Mouse (Mus musculus): ENCODE data around the gene Rhoq.
A peak's percentile ranks its signal among the peaks of the same experiment; 100 is the strongest.

Gene Rhoq

DNA sequence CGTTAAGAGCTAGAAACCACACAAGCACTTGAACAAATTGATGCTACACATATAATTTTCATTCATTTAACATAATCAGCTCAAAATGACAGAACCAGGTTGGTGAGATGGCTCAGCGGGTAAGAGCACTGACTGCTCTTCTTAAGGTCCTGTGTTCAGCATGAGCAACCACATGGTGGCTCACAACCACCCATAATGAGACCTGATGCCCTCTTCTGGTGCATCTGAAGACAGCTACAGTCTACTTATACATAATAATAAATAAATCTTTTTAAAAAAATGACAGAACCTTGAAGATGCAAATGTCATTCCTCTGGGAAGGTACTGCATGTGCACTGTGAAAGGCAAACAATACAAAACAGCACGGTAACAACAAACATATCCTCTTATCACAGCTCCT is 46.1 kb downstream of the Rhoq start:
- DNase-seq (ENCODE audit: low read depth), result peak; percentile 25

DNA sequence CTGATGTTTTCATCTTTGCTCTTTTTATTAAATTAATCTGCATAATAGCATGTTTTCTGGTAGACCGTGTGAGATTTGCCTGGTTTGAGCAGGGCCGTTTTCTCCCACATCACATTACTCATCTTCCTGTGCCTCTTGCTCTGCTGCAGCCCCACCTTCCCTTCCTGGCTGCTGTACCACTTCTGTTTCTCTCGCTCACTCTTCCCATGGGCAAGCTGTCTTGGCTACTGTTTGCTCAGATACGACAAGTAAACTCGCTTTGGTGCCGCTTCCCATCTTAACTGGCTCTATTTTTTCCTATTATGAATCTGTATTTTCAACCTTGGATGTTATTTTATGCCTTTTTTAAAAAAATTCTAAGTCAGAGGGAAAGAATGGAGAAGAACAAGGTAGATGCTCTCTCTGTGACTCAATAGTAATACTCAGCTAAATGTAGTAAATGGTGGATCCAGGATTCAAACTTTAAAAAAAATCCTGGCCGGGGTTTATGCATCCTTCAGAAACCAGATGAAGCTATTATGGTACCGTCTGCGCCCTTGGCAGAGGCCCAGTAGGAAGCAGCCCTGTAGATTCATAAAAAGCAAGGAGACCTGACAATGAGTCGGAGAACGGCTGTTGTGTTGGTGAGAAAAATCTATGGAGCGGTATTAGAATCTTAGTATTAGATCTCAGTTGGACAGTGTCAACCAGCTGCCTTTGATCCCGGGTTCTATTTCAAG is 48.6 kb downstream of the Rhoq start:
- DNase-seq (ENCODE audit: low read depth), result peak; percentile 63

DNA sequence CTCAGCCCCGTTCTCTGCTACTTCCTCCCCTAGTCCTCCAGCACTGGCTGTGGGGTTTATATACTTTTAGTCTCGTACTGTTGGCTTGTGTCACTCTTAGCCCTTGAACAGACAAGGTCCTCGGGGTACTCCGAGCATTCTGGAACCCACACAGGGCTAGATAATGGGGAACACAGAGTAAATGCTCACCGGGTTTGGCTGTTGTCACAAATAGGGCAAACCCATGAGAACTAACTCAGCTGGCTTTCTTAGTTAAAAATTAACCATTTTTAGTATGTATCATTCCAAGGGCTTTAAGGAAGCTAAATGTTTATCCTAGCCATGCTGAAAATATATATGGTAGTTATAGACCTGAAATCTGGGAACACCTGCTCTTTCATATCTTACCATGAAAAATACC is 56.8 kb downstream of the Rhoq start:
- DNase-seq (ENCODE audit: low read depth), result no peak

DNA sequence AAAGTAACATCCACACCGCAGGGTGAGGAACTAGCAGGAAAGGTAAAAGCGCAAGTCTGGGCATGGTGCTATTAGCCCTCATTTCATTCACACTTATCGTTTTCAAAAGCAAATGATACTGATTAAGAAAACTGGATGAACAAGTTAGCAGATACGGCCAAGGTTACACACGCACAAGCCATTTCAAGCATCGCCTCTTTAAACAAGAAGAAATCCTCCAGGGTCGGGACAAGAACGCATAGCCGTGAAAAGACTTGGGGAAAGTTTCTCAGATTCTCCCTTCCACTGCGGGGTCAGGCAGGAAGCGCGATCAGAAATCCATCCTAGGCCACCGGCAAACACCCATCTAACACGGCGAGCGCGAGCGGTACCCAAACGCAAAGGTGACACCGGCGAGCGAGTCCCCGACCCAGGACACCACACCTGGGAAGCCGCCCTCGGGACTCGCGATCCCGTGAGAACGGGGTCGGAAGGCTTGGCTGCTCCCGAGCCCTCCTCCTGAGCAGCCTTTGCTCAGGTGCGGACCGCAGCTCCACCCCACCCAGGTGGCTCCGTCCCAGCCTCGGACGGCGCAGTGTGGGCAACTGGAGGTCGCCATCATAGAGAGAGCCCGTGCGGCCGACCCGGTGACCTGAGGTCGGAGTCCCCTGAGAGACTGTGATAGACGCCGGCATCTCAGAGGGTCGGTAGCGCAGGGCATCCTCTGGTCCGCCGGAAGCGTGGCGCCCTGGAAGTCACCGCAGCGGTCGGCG is 61.8 kb downstream of the Rhoq start:
- DNase-seq (ENCODE audit: low read depth), result no peak

DNA sequence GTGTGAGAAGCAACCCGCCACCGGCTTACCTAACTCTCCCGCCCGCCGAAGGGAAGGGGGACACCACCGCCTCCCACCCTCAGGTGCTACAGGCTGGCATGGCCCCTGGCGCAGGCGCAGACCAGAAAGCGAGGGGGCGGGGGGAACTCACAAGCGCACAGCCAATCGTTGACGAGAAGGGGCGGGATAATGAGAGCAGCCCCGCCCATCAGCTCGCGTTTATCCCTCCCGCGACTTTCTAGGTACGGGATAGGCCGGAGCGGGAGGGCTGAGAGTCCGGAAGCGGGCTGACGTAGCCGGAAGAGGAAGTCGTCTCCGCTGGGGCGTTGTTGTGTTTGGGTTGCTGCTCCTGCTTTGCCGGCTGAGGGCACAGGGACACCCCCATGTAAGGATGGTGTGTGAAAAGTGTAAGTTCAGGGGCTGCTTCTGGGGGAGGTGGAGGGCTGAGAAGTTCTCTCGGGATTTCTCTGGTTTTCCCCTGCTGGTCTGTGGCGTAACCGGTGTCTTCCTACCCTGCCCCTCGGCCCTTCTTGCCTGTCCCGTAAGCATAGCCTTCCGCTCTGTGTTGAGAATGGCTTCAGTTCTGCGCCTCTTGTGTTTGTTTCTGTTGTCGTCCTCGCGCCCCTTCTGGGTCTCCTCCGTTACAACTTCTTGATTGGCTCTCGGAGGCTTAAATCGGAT is 62.5 kb downstream of the Rhoq start, which contains the start of the genes Pigf and Cript:
Pigf (minus strand) TSS at position 138 of the 681 bp plus-strand sequence.
Cript (plus strand) TSS at position 282 of the 681 bp plus-strand sequence.
- peak; percentile 95 for DNase-seq (ENCODE audit: low read depth)

DNA sequence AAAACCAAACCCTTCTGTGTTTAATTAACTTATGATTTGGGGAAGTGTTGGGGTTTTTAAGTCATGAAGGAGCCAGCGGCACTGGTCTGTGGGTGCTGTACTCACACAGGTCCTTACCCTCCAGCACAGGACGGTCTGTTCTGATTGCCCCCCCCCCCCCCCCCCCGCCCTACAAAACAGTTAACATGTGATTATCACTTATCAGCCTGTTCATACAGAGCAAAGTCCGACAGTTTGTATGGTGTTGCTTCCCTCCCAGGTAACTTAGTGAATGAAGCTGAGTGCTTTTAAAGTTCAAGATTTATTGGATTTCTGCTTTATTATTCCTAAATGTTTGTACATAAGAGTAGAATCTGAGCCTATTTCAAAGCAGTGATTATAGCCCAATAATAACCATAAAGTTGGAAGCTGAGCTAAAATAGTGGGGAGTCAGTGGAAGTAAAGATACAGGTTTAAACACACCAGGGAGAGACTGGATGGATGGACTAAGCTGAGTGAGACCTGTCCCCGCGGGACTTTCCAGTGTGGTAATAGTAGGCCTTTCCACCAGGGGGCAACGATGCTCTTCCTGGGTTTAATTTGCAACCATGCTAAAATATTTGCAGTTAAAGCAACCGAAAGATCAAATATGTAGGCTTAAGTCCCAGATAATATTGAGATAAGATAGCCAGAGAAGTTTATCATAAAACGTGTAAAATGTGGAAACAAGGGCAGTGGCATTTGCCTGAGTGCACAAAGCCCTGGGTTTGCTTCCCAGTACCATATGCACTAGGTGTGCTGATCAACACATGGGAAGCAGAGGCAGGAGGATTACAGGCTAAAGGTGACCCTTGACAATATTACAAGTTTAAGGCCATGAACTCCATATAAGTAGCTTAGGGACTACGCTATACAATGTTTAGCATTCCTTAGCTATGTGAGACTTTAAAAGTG is 73.5 kb downstream of the Rhoq start:
- peak; percentile 49 for DNase-seq (ENCODE audit: low read depth)

DNA sequence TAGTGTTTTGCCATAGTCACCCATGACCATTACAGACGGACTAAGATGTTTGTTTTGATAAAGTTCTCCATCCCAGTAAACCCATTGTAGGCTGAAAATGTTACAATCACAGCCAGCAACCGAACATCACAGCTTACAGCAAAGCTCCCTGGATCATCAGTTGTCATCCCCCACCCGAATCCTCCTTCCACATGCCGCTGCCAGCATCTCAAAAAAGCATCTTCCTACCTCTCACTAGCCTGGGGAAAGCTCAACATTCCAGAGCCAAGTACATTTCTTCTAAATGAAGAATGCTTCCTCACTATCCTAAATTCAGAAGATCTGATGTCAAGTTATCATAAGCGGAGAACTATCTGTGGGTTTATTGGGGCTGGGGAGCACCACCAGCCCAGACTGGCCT is 75.6 kb downstream of the Rhoq start:
- DNase-seq (ENCODE audit: low read depth), result no peak

DNA sequence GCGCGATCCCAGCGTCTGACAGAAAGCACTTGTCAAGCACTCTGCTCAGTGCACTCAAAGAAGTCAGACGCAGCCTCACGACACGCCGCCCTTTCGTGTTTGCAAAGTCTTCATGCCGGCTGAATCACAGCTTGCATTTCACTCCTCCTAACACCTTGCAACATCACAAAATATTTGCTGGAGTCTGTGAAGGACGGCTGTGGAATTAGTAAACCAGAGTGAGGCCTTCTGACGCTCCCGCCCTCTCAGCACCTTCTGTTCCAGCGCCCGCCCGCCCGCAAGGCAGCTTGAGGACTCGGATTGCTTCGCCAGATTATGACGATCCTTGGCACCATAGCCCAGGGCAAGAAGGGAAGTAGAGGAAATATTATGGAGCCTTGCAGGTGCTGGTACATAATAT is 78.9 kb downstream of the Rhoq start:
- no peak for DNase-seq (ENCODE audit: low read depth)

DNA sequence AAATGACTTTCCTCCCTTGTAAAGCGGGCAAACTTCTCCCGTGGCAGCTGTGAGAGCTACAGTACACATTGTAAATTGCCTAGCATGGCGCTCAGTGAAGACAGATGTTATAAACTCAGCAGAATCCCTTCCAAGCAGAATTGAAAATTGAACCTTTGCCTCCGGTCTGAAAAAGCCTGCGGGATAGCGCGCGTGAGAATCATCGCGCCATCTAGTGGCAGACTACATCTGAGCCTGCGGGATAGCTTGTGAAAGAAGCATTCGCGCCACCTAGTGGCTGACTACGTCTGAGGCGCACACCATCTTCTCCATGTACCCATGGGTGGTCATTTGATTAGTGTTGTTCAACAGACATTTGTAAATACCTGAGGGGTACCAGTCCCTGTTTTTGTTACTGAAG is 81.5 kb downstream of the Rhoq start:
- DNase-seq (ENCODE audit: low read depth), result peak; percentile 85

DNA sequence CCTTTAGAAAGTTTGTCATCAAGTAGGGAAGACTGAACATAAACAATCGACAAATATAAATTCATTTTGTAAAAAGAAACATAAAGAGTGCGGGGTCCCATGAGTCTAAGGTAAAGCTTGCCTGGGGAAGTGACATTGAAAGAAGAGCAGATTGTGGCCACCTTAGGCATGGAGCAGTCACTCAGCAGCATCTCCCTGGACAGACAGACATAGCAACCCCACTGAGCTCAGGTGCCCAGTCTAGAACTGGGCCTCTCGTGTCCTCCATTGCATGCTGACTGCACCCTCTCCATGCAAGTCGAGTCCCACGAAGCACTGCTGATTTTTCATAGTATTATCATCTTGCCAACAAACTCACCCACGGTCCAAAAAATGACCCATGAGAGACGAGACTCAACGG is 81.9 kb downstream of the Rhoq start:
- DNase-seq (ENCODE audit: low read depth), result no peak

Data from 416B (cell line).